Mouse (Mus musculus): ENCODE data around the gene Cnbd2.

The Cnbd2 gene

DNA sequence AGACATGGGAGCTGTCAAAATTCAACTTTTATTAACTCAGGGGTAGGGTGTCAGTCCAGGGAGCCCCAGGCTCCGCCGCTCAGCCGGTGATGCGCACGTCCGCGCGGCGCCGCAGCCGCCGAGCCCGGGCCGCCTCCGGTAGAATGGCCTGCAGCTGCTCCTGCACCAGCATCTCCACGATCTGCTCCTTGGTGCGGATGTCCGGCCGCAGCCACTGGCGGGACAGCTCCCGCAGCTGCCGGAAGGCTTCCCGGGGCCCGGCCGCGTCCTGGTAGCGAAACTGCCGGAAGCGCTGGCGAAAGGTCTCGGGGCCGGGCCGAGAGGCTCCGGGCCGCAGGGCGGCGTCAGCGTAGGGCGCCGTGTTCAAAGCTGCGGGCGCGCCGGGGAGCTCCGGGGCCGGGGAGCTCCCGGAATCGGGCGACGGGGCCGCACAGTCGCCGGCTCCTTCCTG lies 233 bp upstream of the Cnbd2 start:
- peak; percentile 49 for DNase-seq

DNA sequence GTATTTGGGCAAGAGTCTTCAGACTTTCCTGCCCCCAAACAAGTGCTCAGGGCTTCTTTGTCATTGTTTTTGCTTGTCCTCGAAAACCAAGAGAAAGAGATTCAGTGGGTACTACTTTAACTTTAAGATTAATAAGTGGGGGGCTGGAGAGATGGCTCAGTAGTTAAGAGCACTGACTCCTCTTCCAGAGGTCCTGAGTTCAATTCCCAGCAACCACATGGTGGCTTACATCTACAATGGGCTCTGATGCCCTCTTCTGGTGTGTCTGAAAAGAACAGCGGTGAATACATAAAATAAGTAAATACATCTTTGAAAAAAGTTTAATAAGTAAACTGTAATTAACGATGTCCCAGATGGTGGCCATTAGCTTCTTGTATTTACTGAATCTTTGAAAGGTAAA lies 1.1 kb downstream of the Cnbd2 start:
- no peak for DNase-seq

DNA sequence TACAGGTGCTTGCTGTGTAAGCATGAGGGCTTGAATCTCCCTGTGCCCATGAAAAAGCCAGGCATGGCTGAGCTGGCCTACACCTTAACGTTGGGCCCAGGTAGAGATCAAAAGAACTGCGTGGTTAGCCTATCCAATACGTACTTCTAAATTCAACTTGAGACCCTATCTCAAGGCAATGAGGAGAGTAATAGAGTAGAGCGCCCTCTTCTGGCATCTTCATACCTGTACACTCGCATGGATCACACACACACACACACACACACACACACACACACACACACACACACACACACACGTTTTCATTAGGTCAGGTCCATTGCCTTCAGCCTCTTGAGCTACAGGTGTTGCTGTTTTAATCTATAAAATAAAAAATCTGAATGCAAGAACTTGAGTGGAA lies 2.7 kb downstream of the Cnbd2 start:
- no peak for DNase-seq

GRCm38 (mm10) chr2:156318491-156318890 lies 6.4 kb downstream of the Cnbd2 start:
- DNase-seq = no peak

GRCm38 (mm10) chr2:156321538-156321937 lies 9.4 kb downstream of the Cnbd2 start:
- DNase-seq = no peak

GRCm38 (mm10) chr2:156324116-156324588 lies 12.1 kb downstream of the Cnbd2 start:
- DNase-seq = peak; percentile 72

DNA sequence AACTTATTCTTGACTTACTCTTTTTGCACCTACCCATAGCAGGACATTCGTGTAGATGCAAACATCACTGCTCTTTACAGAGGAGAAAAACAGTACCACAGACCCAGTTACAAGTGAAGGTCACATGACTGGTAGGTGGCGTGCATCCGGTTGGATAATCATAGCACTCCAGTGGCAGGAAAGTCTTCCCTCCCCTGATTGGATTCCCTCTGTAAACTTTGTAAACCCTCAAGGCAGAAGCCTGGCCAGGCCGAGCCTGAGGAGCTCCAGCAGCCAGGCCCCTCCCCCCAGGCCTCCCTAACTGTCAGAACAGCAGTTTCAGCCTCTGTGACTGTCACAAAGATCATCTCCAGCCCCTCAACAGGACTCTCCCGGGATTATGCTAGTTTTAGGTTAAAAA lies 12.6 kb downstream of the Cnbd2 start:
- no peak for DNase-seq

DNA sequence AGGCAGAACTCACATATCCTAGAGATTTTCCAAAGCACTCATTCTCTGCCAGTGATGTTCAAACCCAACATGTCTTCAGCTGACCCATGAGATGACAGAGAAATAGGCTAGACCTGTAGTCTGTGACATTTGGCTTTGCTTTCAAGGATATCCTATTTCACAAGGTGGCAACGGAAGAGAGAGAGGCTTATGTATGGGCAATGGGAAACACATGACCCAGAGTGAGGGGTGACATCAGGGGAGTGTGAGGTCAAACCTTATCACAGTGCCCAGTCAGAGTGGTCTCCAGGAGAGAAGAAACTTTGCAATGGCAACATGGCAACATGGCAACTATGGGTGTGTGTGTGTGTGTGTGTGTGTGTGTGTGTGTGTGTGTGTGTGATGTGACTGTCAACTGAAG lies 18.6 kb downstream of the Cnbd2 start:
- DNase-seq = no peak

- DNase-seq = no peak
Observed at GRCm38 (mm10) chr2:156331446-156331965, 19.4 kb downstream of the Cnbd2 start.

DNA sequence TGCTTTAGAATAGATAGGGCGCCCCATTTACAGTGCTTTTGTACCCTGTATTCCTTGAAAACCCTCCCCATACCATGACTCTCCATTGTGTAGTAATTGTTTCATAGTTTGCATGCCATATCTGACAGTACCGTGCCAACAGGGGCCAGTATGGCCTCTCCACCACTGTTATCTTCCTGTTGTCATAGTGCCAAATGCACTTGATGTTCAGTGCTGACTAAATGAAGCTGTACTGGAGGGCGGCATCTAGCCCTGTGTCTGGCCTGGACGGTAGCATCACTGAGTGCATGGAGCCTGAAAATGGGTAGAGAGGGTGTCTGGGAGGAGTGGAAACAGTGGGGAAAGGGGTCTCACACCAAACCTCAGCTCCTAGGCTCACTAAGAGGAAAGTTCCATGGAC lies 28.0 kb downstream of the Cnbd2 start:
- DNase-seq = no peak

DNA sequence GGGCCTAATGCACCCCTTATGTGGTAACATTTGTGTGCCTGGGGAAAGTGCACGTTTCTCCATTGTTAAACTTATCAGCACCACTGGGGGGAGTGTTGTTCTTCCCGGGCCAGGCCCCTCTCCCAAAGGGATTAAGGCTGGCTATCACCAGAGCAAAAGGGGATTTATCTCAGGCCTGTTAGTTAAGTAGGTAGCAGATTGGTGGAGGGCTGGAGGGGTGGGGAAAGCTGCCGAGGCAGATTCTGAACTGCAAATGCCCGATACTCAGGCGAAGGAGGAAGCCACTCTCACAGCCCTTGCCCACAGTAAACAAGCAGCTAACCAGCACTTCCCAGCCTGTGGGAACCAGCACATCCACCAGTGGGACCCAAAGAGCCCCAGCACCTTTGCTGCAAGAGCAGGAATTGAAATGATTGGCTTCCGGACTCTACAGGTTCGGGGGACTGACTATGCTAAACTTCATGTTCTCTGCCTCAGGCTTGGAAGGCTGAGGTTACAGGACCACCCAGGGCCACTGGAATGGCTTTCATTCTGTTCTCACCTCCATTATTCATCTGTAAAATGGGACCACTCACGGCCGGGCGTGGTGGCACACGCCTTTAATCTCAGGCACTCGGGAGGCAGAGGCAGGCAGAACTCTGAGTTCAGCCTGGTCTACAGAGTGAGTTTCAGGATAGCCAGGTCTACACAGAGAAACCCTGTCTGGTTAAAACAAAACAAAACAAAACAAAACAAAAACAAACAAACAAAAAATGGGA lies 32.9 kb downstream of the Cnbd2 start:
- peak; percentile 14 for DNase-seq

DNA sequence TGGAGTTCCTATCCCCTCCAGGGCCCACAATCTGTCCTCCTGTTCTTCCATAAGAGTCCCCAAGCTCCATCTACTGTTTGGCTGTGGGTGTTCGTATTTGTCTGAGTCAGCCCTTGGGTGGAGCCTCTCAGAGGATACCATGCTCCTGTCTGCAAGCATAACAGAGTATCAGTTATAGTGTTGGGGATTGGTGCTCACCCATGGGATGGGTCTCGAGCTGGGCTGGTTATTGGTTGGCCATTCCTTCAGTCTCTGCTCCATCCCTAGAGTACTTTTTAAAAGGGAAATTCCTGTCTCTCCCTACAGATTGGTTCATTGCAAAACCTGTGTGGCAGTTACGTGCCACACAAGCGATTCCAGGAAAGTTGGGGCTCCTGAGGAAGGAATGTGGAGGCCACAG lies 36.7 kb downstream of the Cnbd2 start:
- no peak for DNase-seq

- no peak for DNase-seq
Observed at GRCm38 (mm10) chr2:156349286-156349848, 37.3 kb downstream of the Cnbd2 start.

GRCm38 (mm10) chr2:156351243-156351642 lies 39.1 kb downstream of the Cnbd2 start:
- no peak for DNase-seq

DNA sequence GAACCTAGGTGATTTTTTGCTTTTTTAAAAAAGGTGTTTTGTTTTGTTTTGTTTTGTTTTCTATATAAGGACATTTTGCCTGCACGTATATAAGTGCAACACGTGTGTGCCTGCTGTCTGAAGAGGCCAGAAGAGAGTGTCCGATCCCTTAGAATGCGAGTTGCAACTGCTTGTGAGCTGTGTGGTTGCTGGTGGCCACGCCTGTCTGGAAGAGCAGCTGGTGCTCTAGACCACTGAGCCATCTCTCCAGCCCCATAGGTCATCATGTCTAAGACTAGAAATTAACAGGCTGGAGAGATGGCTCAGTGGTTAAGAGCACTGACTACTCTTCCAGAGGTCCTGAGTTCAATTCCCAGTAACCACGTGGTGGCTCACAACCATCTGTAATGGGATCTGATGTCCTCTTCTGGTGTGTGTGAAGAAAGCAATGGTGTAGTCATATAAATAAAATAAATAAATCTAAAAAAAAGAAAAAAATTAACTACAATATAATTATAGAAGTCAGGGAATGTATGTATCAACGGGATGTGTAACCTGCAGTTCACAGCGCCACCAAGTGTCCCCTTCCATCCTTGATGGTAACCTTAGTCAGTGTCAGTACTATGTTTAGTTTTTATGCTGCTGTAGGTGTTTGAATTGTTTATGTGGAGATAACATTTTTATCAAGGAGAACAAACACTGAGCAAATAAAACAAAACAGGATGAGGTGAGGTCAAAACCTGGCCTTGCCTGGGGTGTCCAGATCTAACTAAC lies 40.5 kb downstream of the Cnbd2 start:
- DNase-seq = no peak

- peak; percentile 10 for DNase-seq
Observed at GRCm38 (mm10) chr2:156353265-156353692, 41.2 kb downstream of the Cnbd2 start.

GRCm38 (mm10) chr2:156356031-156356430 lies 43.9 kb downstream of the Cnbd2 start:
- peak; percentile 18 for DNase-seq

GRCm38 (mm10) chr2:156368465-156368864 lies 56.4 kb downstream of the Cnbd2 start:
- peak; percentile 49 for DNase-seq

DNA sequence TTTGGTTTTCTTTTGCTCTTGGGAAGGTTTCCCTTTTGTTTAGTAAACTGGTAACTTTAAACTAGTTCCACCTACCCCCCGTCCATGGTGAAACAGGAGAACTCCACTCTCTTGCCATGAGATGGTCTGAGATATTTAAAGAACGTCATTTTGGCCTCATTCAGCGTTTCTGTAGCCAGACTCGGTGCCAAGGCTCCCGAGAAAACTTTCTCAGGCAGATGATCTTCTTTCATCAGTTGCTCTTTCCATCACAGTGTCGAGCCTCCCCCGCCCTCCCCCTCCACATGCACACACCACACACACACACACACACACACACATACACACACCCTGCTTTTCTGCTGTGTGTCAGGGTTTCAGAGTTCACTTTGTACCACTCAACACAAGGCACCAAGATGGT lies 58.8 kb downstream of the Cnbd2 start:
- DNase-seq = no peak

GRCm38 (mm10) chr2:156376956-156377355 lies 64.9 kb downstream of the Cnbd2 start:
- DNase-seq = no peak

DNA sequence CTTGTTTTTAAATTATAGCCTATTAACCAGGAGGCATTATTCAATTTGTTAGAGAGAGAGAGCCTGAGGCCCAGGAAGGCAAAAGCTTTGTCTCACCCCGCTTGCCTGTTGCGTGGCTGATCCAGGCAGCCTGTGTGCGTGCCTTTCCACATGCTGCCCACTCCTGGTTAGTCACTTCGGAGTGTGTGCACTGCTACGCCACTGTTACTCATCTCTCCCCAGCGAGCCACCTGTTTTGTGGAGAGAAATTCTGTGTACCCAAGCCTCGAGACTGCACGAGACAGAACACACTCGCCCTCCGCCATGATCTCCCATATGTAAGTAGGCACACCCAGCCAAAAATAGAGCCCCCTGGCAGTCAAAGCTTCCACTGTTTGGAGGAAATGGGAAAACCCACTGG lies 67.8 kb downstream of the Cnbd2 start:
- peak; percentile 78 for DNase-seq

- DNase-seq = no peak
Observed at GRCm38 (mm10) chr2:156381350-156381749, 69.3 kb downstream of the Cnbd2 start.

DNA sequence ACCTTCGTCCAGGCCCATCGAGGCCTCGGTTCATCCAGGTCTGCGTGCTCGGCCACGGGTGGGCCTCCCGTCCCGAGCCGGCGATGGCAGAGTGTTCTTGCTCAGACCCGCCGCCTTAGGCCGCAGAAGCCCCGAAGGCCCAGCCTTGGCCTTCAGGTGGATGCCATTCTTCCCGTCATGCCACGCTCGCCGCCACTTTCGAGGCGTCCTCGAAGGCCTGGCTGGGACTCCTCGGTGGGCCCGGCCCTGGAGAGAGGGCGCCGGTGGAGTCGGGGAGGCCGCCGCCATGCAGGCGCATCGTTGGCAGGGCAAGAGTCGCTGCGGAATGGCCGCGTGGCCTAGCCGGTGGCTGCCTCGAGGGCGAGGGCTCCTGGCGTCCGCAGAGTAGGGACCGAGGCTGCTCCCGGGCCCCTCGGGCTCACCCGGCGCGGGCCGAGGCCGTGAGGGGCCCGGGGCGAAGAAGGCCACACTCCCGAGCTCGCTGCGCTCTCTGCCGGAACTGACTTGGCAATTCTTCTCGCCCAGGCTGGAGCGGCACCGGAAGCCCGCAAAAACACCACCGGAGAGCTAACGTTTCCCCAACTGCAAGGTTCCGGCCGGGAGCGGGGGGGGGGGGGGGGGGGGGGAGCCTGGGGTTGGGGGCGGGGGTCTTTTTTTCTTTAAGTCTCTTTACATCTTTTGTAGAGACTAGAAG lies 80.5 kb downstream of the Cnbd2 start:
- peak; percentile 73 for DNase-seq

All from right cerebral cortex, adult 18-20 months (tissue).